Mouse (Mus musculus) mouse trophoblast stem cell (cell line): ENCODE results near the gene Chrna9.

ENCODE experiments used
- in situ Hi-C, 2 experiments: fragments of 300-500 bp; cut with MseI, MboI; formaldehyde crosslinking; loops; 2 replicates in 1 of 2; 3 replicates in 1 of 2; pipeline ENCODE4 v1.15.1; 2025

Chrna9 gene

DNA sequence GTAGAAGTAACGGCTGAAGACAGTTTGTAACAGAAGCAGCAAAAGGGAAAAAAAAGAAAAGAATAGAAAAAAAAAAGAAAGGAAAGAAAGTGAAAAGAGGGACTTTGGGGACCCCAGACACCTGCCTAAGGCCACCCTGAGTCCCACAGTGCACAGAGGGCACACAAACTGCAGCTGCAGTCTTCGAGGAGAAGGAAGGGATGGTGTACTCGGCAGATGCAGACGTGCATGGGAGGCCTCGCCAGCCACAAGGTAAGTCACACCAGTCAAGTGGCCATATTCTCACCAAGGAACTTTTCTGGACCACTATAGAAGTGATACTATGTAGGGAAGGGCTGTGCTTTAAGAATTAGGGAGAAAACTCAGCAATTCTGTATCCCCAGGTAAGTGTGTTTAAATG, at the start of gene Chrna9:
TSS of gene Chrna9 (plus strand) at position 139 of the 400 bp plus-strand sequence.
- in situ Hi-C loops, result no loop called here

DNA sequence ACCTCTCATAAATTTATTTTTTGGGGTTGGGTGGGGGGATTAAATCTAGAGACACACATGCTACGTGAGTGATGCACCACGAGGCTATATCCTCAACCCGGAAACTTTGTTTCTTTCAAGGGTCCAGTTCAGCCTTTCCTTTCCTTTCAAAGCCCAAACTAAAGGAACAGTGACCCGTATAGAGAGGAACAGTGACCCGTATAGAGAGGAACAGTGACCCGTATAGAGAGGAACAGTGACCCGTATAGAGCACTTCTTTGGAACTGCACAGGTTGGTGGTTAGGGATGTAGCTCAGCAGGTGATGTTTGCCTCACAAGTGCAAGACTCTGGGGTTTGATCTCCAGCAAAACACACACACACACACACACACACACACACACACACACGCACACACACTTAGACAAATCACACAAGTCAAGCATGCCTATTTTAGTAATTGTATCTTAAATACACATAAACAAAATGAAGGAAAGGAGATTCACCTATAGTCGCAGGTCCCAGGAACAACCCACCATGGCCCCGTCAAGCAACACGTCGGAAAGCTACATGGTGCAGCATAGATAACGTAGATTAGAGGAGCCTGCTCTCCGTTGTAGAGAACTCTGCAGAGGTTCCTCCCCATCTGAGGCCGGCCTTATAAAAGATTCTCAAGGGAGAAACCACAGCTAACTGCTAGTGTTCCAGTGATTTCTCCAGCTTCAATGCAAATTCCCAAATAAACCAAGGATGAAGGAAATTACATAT, 48.9 kb upstream of the Chrna9 start:
- in situ Hi-C loops, result no loop called here

DNA sequence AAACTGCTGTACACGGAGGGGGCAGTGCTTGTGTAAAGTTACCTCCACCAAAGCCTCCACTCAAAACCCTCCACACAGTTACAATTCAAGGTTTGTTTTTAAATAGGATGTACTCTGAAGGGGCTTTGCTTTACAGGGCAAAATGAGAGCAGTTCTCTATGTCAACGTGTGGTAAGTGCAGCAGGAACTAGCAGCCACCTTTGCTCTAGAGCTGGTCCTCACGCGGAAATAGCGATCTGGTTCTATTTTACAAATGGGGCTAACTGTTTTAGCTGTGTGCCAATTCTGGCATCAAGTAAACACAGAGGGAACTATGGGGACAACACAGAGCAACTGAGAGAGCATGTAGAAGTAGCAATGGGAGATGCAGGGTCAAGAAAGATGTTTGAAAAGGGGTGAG, 46.6 kb upstream of the Chrna9 start:
- in situ Hi-C loops, result no loop called here

DNA sequence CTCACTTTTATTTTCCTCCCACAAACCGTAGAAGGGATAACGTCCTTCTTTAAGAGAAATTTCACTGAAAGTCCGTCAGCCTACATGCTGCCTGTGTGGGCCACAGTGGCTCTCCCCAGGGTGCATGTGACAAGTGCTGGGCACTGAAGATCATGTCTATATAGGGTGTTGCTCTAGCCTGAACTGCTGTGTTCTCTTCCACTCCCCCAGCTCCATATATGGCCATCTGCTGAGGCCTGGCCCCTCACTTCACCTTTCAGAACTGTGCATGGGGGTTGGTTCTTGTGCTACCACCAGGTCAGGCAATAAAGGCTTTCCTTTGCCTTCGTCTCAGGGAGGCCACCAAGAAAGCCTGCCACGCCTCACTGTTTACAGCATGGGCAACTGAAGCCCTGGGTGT, 45.7 kb upstream of the Chrna9 start:
- in situ Hi-C loops, result no loop called here

DNA sequence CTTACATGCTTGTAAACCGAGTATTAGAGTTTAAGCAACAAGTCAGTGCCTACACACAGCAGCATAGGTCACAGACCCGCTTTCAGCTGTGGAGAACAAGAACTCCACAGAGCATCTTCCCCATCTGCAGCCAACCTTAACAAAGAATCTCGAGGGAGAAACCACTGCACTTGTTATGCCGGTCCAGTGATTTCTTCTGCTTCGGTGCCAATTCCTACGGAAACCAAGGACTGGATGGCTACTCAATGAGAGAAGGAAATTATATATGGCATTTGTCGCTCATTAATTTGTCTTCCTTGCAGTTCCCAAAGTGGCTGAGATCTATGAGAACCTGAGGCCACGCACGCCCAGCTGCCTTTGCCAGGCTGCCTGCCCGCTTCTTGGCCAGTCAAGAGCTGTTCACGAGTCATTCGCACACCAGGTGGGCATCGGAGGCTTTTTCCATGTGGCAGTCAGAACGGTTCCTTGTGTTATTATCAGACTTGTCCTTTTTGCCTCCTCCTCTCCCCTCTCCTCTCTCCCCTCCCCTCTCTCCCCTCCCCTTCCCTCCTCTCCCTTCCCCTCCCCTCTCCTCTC, 43.4 kb upstream of the Chrna9 start:
- in situ Hi-C loops, result no loop called here

DNA sequence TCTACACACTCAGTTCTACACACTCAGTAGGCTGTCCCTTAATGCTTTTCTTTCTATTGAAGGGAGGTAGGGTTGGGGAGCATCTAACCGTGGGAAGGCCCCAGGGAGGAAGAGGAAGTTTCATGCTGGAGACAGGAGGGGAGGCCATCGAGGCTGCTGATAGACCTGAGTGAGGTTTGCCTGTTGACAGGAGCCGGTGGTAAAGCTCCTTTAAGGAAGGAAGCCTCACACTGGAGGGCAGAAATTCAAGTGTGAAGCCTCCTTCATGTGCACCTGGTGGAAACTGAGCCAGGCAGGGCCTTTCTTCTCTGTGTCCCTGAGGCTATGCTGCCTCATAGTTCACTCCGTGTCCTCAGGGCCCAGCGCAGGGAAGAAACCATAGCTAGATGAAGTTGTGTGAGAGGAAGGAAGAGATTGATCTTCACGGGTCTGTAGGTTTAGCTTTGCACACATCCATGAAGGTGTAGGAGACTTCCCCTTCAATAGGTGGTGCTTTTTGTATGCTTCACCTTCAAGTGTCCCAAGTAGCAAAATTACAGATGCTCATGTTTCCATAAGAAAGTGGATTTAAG, 39.5 kb upstream of the Chrna9 start:
- in situ Hi-C loops, result no loop called here

DNA sequence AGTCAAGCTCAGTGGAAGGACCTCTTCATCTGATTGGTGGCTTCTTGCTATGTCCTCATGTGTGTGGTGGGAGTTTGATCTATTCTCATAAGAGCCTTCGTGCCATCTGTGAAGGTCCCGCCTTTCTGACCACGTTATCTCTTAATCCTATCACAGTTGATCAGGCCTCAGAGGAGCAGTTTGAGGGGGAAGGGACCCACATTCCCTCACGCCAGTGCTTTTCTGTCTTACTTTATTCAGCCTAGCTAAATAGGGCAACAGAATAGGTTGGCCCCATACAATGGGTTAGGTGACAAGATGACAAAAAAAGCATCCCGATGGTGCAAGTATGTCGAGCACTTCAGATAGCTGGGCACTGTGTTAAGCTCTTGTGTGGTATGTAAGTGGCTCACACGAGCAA, 39.0 kb upstream of the Chrna9 start:
- in situ Hi-C loops, result no loop called here

DNA sequence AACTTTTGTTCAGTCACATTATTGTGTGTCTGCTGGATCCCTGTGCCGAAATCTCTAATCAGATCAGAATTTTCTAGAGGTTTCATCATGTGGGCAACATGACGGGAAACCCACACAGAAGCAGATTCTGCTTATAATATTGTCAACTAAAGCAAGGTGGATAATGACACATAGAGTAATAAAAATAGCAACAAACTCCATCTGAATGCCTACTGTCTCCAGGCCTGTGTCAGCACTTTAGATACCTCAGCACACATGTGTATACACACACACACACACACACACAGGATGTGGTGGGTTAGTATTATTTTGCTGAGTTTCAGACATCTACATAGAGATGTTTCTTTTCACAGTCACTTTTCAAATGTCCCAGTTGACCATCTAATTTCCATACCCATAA, 37.0 kb upstream of the Chrna9 start:
- in situ Hi-C loops, result no loop called here

DNA sequence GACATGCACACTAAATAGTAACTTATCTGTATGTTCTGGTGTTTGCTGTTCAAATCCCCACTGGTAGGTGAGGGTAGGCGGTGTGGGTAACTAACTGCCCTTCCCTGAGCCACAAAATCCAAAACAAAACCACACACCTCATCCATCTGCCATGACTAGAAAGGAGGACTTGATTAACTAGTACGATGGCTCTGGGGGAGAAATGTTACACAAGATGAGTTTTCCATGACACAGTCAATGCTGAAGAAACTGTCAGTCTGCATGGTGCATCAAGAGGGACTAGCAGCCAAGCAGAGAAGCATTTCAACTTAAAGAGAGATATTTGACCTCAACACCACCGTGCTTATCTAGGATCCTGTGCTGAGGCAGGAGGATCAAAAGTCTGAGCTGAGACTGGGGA, 36.0 kb upstream of the Chrna9 start:
- in situ Hi-C loops, result no loop called here

DNA sequence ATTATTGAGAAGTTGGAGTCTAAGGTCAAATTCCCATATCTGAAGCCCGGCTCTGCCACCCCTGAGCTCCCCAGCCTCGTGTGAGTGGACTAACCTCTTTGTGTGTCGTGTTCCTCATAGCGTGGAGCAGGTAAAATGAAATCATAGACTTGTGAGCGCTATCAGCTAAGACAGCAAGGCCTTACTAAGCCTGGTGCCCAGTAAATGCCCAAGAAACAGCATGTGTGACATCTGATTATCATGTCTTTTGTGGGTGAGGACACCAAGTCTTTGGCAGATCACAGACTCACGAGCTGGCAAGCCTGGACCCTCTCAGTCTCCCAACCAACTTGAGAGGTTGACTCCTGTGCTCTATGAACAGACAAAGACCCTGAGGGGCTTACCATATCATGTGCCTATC, 34.6 kb upstream of the Chrna9 start:
- in situ Hi-C loops, result no loop called here

DNA sequence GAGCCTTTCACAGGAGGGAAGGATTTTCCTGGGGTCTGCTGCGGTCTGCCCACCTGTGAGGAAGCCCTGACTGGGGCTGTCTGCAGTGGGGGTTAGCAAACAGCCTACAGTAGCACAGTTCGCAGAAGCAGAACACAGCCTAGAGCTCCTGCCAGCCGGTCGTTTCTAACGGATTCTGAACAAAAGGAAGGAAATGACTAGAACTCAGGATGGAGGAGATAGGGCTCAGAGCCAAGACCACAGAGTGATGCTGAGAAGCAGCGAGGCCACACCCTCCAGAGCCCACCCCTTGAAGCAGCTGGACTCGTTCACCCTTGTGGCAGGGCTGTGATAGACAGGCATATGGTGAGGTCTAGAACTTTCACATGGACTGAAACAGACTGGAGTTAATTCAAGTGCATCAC, 33.9 kb upstream of the Chrna9 start:
- in situ Hi-C loops, result no loop called here

DNA sequence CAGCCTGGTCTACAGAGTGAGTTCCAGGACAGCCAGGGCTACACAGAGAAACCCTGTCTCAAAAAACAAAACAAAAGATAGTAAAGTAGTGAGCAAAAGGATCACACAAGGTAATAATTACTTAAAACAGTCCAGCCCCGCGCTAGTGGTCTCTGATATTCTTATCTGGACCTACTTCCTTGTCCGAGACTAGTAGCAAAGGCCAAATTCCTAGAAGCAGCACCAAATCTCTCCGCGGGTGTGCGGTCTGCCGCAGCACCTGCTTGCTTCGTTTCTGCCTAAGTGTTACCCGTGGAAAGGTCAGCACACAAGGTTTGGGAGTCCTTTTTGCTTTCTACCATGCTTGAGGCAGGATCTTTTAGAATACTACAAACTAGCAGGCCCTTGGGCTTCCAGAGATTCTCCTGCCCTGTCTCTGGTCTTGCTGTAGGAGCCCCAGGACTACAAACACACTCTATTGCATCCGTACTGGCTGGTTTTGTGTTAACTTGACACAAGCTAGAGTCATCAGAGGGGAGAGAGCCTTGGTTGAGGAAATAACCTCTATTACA, 32.8 kb upstream of the Chrna9 start:
- in situ Hi-C loops, result no loop called here

DNA sequence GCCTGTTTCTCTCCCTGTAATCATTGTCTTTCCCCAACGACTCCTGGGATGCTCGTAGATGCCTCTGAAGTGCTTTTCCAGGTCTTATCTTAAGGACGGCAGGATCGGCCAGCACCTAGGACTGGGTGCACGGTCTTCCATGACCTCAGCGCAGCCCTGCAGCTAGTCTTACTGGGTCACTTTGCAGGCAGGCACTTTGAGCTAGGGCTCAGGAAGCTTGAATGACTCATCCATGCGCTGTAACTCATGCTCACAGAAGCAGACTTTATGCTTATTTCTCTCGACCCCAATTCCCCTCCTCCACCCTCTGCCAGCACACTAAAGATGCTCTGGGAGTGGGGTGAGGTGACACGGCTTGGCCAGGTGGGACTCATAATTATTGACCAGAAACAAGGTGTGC, 31.9 kb upstream of the Chrna9 start:
- in situ Hi-C loops, result no loop called here

DNA sequence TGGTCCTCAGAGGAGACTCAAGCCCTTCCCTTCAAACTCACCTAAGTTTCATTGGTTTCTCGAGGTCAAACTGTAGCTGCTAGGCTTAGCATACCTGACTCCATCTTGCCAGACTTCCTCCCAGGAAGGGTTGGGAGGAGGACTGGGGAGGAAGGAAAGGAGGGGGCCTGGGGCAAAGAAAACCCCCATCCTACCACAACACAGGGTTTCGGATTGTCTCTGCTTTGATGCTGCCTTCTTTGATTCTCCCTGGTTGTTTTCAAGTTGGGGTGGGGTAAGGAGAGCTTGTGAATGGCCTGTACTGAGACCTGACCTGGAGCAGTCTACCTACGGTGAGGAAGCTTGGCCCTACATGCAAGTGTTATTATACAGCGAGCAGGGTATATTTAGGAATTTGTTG, 30.2 kb upstream of the Chrna9 start:
- in situ Hi-C loops, result no loop called here

DNA sequence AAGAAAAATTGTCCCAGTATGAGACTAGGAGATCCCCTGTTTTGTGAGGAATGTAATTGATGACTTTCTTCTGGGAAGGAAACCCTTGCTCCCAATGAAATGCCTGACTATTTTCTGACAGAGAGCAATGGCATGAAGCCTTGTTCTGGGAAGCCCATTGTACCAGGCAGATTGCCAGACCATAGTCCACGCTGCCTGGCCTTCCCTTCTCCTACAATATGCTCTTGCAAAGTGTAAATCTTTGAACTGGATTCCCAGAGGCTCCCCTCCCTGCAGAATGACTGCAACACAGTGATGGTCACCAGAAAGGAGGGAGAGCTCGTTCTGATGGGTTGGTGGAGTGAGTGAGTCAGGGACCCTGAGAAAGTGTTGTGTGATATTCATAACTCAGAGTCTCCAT, 26.0 kb upstream of the Chrna9 start:
- in situ Hi-C loops, result no loop called here

DNA sequence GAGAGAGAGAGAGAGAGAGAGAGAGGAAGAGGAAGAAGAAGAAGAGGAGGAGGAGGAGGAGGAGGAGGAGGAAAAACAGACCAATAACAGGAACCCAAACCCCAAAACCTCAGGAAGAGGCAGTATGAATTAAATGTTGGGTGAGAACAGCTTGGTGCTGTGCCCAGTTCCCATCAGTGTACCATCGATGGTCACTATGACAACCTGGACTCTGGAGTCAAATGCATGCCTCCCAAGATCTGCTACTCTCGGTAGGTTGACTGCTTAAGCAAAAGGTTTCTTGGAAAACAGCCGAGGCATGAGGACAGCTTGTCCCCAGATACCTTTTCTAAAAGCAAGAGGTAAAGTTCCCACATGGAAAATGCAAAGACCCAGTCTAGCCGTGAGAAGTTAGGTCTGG, 25.4 kb upstream of the Chrna9 start:
- in situ Hi-C loops, result no loop called here

DNA sequence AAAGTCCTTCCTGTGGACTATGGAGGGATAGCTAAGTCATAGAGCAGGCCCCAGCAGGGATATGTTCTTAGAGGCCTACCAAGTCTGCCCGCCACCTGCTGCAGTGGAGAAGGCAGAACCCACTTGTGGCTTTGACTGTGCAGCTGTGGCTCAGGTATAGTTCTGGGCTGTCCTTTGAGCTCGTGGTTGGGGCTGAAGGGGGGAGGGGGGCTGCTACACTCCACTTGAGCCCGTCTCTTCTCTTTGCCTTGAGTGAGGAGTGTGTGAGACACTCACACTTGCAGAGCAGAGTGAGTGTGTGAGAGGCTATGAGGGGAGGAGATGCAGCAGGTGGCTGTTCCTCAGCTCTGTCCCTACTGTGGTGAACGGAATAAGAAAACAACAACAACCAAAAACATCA, 24.3 kb upstream of the Chrna9 start:
- in situ Hi-C loops, result no loop called here

DNA sequence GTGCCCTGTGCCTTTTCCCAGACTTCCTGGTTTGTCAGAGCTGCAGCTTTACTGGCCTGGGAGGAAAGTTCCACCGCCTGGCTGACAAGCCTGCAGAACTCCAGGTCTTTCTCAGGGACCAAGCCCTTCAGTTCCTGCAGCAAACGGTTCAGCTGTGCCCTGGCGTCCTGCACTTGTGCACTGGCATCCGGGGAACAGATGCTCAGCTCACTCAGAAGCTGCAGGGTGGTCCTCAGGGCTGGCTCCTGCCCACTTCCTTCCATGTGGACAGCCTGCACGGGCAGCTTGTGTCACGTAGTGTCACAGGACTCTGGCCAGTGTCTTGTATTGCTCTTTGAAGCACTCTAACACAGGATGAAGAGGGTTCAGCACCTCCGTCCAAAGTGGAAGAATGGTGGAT, 23.0 kb upstream of the Chrna9 start:
- in situ Hi-C loops, result no loop called here

DNA sequence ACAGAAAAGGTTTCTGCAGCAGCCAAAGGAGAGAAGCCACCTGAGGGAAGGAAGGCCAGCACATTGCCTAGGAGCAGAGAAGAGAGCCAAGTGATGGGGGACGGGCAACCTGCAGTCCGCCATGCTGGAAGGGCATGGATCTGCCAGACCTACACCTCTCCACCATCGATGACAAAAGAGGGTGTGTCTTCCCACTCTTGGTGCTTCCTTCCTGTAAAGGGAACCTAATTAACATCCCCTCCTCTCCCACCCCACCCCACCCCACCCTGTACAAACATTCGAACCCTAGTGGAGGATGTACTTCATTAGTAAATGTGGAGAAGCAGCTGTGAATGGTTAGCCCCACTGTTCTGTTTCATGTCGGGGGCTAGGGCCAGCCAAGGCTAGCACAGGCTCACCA, 22.5 kb upstream of the Chrna9 start:
- in situ Hi-C loops, result no loop called here

DNA sequence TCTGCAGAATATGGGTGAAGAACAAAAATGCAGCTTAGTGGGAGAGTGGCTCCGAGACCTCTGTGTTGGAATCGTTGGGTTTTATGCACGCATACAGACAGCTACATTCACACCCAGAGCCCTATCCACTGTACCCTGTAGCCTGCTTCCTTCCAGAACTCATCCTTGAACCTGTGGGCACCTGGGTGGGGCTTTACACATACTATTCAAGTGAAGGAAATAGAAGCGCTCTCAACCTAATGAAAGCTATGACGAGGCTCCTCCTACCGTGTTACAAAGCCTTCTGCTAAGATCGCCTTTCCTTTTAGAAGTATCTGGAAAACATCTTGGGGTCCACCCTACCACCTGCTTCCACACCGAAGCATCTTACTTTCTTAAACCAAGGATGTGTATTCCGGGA, 21.6 kb upstream of the Chrna9 start:
- in situ Hi-C loops, result no loop called here

DNA sequence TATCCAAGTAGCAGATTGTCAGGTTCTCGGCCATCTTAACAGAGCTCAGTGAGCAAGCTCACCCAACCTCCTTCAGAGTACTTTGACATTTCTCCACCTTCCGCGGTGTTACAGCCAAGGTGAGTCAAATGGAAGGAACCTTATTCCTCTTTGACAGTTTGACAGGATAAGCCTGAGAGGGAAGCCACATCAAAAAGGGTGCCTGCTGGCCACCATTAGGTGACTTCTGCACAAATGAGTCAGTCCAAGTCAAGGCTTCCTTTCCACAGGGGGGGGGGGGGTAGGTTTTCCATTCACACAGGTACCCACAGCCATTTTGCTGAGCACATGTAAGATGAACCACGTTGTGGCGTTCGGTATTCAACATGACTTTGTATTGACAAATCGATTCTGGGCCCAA, 20.4 kb upstream of the Chrna9 start:
- in situ Hi-C loops, result no loop called here

DNA sequence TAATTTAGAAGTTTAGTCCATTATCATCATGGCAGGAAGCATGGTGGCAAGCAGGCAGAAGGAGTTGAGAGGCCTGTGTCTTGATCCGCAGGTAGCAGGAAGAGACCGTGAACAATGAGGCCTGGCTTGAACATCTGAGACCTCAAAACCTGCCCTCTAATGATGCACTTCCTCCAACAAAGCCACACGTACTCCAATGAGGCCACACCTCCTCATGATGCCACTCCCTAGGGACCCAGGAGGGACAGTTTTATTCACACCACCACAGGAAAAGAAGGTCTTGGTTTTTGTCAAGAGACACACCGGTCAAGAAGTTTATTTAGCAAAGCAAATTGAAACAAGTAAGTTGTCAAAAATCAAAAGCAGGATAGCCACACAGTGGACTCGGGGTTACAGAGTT, 17.8 kb upstream of the Chrna9 start:
- in situ Hi-C loops, result no loop called here

DNA sequence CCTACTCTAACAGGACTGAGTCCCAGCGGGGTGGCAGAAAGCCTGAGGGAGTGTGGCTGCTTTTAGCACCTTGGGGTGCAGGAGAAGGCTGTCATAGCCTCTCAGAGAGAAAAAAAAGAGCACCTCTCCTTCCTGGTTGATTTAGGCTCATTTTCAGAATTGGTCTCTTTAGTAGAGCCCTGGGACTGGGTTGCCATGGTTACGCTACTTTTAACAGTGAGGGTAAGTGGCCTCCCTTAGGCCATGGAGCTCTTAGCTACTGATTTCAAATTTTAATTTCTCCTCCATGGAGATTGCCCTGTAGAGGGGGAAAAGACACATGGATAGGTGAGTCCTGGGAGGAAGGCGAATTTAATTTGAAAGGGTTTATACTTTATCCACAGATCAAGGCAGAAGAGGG, 16.1 kb upstream of the Chrna9 start:
- in situ Hi-C loops, result no loop called here
